Mouse (Mus musculus): Measurements from ENCODE around the gene Sppl2c.

DNA sequence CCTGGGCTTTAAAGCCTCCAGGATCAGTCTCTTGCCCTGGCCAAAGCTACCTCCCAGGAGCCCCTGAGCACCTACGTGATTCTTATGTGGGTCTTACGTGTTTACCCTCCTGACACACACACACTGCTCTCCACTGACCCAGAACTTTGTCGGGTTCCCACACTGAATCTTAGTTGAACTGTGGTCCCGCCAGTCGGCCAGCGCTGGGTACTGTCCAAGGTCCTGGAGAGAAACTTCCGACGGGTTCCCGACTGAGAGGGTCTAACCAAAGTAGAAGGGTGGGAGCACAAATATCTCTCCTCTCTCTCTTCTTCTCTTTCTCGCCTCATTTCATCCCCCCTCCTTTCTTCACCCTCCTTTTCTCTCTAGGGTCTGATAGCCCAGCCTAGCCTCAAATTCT, 11.7 kb downstream of the Sppl2c start:
- no peak for TF ChIP-seq EP300 (IDR thresholded peaks at IDR 0.05; ENCODE audit: low read length)
- no peak for TF ChIP-seq CTCF (conservative IDR thresholded peaks at IDR 0.05 in 1 of 2, IDR thresholded peaks at IDR 0.05 in 1 of 2; ENCODE audit: low read depth in 2 of 2, low read length in 2 of 2)
- no peak for TF ChIP-seq MAFK (IDR thresholded peaks at IDR 0.05; ENCODE audit: insufficient replicate concordance, low read length)
- no peak for TF ChIP-seq KAT2A (IDR thresholded peaks at IDR 0.05; ENCODE audit: insufficient replicate concordance, low read length)
- TF ChIP-seq ZMIZ1 (IDR thresholded peaks at IDR 0.05; ENCODE audit: low read depth, low read length) = no peak
- no peak for TF ChIP-seq TCF12 (IDR thresholded peaks at IDR 0.05; ENCODE audit: low read depth, low read length)
- no peak for TF ChIP-seq POLR2A (IDR thresholded peaks at IDR 0.05; ENCODE audit: low read depth, low read length)
- no peak for TF ChIP-seq ELF1 (IDR thresholded peaks at IDR 0.05; ENCODE audit: low read depth, low read length)
- TF ChIP-seq ZKSCAN1 (IDR thresholded peaks at IDR 0.05; ENCODE audit: borderline replicate concordance, low read depth, low read length) = no peak
- no peak for TF ChIP-seq PAX5 (IDR thresholded peaks at IDR 0.05; ENCODE audit: low read length)
- TF ChIP-seq POLR2AphosphoS2 (IDR thresholded peaks at IDR 0.05; ENCODE audit: low read depth, low read length) = no peak
